Mouse (Mus musculus) midbrain, embryonic 16.5 days (tissue): ENCODE results near the gene Rex1bd. TPM values are rescaled to one million over a fixed set of nuclear protein-coding genes. Genes with fewer than 3 reads are reported as not detected.
"Not testable (repeated sequence)": the region's sequence is repeated elsewhere in the genome, so short reads cannot be mapped to it uniquely, and the experiment has no call there.

ENCODE experiments used
- ATAC-seq: fragments of 200-750 bp; cut with Nextera tagmentation; 2 replicates; pipeline ENCODE4 v1.8.0; 2017; ENCODE audit warnings: moderate TSS enrichment
- H3K27ac ChIP-seq: fragments of 300-500 bp; sonication (generic); 2 replicates; pipeline ENCODE4 v1.5.1; 2014; ENCODE audit warnings: mild to moderate bottlenecking, low read length, mixed read lengths
- H3K27me3 ChIP-seq: fragments of 300-500 bp; sonication (generic); 2 replicates; pipeline ENCODE4 v1.6.1; 2014; ENCODE audit warnings: low read depth, low read length, mixed read lengths; ENCODE audit not compliant: control insufficient read depth, insufficient read depth
- H3K36me3 ChIP-seq: fragments of 300-500 bp; sonication (generic); 2 replicates; pipeline ENCODE4 v1.6.1; 2014; ENCODE audit warnings: mild to moderate bottlenecking, low read length, moderate library complexity, mixed read lengths; ENCODE audit not compliant: control insufficient read depth, insufficient read depth
- H3K4me1 ChIP-seq: fragments of 300-500 bp; sonication (generic); 2 replicates; pipeline ENCODE4 v1.6.1; 2014; ENCODE audit warnings: mild to moderate bottlenecking, low read length, mixed read lengths; ENCODE audit not compliant: control insufficient read depth, insufficient read depth
- H3K4me2 ChIP-seq: fragments of 300-500 bp; sonication (generic); 2 replicates; pipeline ENCODE4 v1.6.1; 2014; ENCODE audit warnings: mild to moderate bottlenecking, low read length, mixed read lengths
- H3K4me3 ChIP-seq: fragments of 300-500 bp; sonication (generic); 2 replicates; pipeline ENCODE4 v1.5.1; 2014; ENCODE audit warnings: low read depth, mild to moderate bottlenecking, low read length, moderate library complexity, mixed read lengths
- H3K9ac ChIP-seq: fragments of 300-500 bp; sonication (generic); 2 replicates; pipeline ENCODE4 v1.6.1; 2014; ENCODE audit warnings: low read depth, low read length, mixed read lengths
- H3K9me3 ChIP-seq: fragments of 300-500 bp; sonication (generic); replicated peaks from 2 replicates; pipeline ENCODE4 v1.6.1; 2014; ENCODE audit warnings: mild to moderate bottlenecking, low read length, mixed read lengths; ENCODE audit not compliant: control insufficient read depth, poor library complexity, severe bottlenecking
- WGBS: fragments of 180-500 bp; shearing (Covaris S2); extraction: QIAGEN DNeasy Blood & Tissue Kit; methylation state at CpG from one replicate; pipeline ENCODE4 v1.1.7; 2014; 5-methylcytosine and 5-hydroxymethylcytosine counted together
- polyA plus RNA-seq: library from polyadenylated mRNA; unstranded; fragments of >200 nt; fragmentation: Nextera tagmentation; extraction: Ambion mirVana; gene quantifications from 2 replicates; pipeline ENCODE4 v1.2.1, GENCODE M21; 2015

Gene Rex1bd
- polyA plus RNA-seq, 1 experiment from 2014 or later, result 185 TPM

DNA sequence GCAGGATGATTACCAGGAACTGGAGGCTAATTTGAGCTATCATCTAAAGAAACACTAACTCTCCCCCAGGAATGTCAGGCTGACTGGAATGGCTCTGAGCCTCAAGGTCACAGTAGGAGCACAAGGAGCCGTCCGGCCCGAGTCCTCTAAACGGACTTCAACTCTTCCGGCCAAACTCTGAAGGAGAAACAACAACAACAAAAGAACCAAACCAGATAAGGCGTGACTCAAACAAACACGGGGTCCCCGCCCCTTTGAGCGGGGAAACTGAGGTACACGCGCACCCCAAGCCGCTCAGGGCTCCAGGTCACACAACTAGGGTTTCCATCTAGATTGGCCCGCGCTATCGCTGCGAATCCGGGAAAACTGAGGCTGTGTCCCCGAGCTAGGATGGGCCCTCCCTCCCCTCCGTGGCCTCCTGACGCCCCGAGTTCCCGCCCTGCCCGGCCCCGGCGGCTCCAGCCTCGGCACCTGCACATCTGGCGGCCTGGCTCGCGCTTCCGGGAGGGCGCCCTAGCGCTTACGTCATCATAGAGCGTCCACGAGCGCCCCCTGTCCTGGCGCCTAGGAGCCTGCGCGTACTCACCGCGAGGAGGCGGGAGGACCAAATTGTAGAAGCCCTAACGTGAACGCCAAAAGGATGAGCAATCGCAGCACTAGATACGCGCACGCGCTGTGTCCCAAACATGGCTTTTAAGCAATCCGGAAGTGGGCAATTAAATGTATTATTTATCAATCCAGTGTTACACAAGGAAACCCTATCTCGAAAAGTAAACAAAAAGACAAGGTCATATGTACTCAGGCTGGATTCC is 16.2 kb upstream of the Rex1bd start:
- H3K4me2 ChIP-seq, result peak overlapping the region; percentile 85
- H3K27me3 ChIP-seq, result no peaks in the 10 kb centered on the region
- H3K36me3 ChIP-seq, result 0 out of 2 replicates have a peak, but pooled peaks cover 3% of the 10 kb centered on the region
- no peaks in the 10 kb centered on the region for H3K9me3 ChIP-seq
- WGBS, result under 1% methylated on average over 48 of the region's 51 CpGs
- peaks cover 10% of the 10 kb centered on the region for H3K4me1 ChIP-seq
- peak overlapping the region; percentile 90 for H3K9ac ChIP-seq
- H3K4me3 ChIP-seq, result peak overlapping the region; percentile 74
- H3K27ac ChIP-seq, result peak overlapping the region; percentile 87
- ATAC-seq, result peak; percentile 88

DNA sequence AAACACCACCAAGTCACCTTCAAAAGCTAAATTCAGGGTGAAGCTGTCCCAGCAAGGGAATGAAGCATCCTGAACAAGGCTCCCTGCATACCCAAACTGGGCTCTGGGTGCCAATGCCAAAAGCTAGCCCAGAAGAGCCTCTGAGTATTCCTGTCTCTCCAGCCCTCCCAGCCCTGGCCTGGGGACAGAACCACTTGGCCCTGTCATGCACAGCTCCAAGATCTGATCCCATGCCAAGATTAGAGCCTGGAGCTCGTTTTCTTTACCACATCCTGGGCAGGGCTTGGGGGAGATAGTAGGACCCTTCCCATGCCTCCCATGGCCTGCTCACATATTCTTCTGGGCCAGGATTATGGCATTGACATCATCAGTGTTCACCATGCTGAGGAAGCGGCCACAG is 13.1 kb upstream of the Rex1bd start:
- Histone ChIP-seq H3K27ac (no peak overlapping the region), H3K4me1 (peaks cover 6% of the 10 kb centered on the region), H3K36me3 (0 out of 2 replicates have a peak, but pooled peaks cover 6% of the 10 kb centered on the region), H3K4me2 (no peak overlapping the region), H3K9me3 (no peaks in the 10 kb centered on the region), H3K27me3 (no peaks in the 10 kb centered on the region), H3K9ac (no peak overlapping the region), H3K4me3 (no peak overlapping the region)
- WGBS, result 58% methylated on average over 2 of the region's 2 CpGs
- ATAC-seq, result no peak

DNA sequence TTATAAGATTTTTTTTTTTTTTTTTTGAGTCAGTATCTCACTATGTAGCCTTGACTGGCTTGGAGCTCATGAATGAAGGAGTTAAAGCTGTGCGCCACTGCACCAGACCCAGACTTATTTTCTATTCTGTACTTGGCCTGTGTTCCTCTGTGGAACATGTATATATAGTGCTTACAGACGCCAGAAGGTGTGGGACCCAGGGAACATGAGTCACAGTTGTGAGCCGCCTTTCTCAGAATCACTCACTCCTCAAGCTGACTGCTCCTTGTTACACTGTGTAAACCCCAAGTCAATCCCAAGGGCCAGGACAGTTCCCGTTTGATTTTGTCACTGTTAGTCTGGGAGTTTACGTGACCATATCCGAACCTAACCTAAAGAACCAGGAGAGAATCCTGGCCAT is 12.5 kb upstream of the Rex1bd start:
- no peak for ATAC-seq
- Histone ChIP-seq H3K4me3 (no peak overlapping the region), H3K27ac (no peak overlapping the region), H3K9me3 (no peaks in the 10 kb centered on the region), H3K36me3 (peaks cover 8% of the 10 kb centered on the region; the same call in 1 of the 2 replicates), H3K9ac (no peak overlapping the region), H3K4me1 (peaks cover 6% of the 10 kb centered on the region), H3K4me2 (no peak overlapping the region), H3K27me3 (no peaks in the 10 kb centered on the region)
- 93% methylated on average over 6 of the region's 6 CpGs for WGBS

DNA sequence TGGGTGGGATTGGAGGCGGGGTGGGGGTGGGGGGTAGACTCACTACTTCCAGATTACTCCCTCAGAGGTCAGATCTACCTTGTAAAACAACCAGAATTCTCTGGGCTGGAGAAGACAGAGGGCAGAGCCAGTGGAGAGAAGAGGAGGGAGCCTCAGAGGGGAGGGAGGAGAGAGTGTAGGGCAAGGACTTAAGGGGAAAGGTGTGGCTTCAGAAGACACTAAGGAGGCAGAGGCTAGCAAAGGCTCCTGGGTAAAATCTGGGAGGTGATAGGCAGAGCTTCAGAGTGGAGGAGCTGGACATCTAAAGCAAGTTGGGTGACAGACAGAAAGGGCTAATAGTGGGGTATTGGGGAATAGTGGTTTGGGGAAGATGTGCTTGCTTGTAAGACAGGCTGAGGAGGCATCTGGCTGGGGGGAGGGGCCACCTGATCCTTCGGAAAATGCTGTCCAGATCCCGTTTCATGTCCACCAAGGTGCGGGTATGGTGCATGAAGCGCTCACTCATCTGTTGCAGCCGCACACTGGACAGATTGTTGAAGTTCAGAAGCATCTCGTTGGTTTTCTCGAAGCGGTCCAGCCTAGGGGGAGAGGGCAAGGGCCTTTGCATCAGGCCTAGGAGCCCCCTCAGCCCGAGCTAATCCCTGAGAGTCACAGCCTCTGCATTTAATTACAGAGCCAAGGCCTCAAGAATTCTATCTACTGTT is 11.5 kb upstream of the Rex1bd start:
- Histone ChIP-seq H3K4me3 (no peak overlapping the region), H3K4me2 (no peak overlapping the region), H3K9ac (no peak overlapping the region), H3K36me3 (peaks cover 8% of the 10 kb centered on the region; the same call in 1 of the 2 replicates), H3K27ac (no peak overlapping the region), H3K27me3 (no peaks in the 10 kb centered on the region), H3K4me1 (peaks cover 6% of the 10 kb centered on the region), H3K9me3 (no peaks in the 10 kb centered on the region)
- WGBS, result 79% methylated on average over 10 of the region's 10 CpGs
- ATAC-seq, result no peak

DNA sequence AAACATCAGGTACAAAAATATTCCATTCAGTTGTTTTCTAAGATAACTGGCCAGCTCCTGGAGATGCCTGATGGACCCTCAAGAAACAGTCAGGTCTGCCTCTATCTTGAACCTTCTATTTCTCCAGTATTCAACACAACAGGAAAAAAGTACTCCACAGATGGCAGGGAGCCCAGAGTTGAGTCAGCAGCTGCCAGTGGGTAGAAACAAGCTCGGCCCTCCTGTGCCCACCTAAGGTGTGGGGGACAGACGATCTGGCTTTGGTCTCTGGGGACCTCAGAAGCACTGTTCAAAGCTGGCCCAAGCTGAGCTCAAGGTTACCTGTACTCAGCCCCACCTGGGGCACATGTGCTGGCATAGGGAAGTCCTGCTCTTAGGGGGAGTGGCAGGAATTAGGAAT is 6.9 kb upstream of the Rex1bd start:
- H3K9ac ChIP-seq, result no peak overlapping the region
- H3K4me1 ChIP-seq, result peaks cover 16% of the 10 kb centered on the region
- no peak for ATAC-seq
- H3K4me2 ChIP-seq, result no peak overlapping the region
- H3K27ac ChIP-seq, result no peak overlapping the region
- peaks cover 6% of the 10 kb centered on the region; the same call in 1 of the 2 replicates for H3K36me3 ChIP-seq
- no peaks in the 10 kb centered on the region for H3K9me3 ChIP-seq
- no peak overlapping the region for H3K4me3 ChIP-seq
- H3K27me3 ChIP-seq, result no peaks in the 10 kb centered on the region
- WGBS, result 70% methylated on average over 2 of the region's 2 CpGs

DNA sequence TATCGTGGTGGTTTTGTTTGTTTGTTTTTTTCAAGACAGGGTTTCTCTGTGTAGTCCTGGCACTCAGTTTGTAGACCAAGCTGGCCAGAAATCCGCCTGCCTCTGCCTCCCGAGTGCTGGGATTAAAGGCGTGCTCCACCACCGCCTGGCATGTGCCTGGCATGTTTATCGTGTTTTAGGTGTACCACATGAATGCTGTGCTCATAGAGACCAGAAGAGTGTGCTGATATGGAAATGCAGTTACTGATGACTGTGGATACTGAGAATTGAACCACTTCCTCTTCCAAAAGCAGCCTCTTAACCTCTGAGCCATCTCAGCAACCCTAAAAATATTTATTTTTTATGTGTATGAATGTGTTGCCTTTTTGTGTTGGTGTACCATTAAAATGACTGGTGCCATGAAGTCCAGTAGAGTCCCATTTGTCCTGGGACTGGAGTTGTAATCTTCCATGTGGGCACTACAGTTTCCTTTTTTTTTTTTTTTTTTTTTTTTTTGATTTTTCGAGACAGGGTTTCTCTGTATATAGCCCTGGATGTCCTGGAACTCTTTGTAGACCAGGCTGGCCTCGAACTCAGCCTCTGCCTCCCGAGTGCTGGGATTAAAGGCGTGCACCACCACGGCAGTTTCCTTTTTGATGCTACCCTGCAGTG is 5.8 kb upstream of the Rex1bd start:
- Histone ChIP-seq H3K36me3 (peaks cover 13% of the 10 kb centered on the region), H3K4me2 (no peak overlapping the region), H3K4me1 (peaks cover 17% of the 10 kb centered on the region), H3K9me3 (no peaks in the 10 kb centered on the region), H3K4me3 (no peak overlapping the region), H3K9ac (no peak overlapping the region), H3K27ac (no peak overlapping the region), H3K27me3 (no peaks in the 10 kb centered on the region)
- 96% methylated on average over 11 of the region's 11 CpGs for WGBS
- no peak for ATAC-seq

DNA sequence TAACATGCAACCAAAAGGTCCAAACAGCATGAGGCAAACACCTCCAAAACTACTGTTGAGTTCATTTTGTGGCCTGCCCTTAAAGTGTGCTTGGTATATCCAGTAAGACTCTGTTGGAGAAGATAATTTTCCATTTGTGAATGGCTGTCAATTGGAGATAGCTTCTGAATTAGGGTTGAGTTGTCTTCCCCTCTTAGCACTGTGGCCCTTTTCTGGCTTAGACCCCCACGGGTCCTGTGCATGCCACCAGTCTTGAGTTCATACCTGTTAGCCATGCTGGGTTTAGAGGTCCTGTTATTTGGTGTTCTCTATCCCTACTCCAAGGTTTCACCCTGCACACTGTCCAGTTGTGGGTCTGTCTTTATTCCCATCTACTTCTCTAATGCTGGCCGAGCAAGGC is 5.2 kb upstream of the Rex1bd start:
- Histone ChIP-seq H3K27me3 (no peaks in the 10 kb centered on the region), H3K4me1 (peaks cover 17% of the 10 kb centered on the region), H3K27ac (no peak overlapping the region), H3K4me3 (no peak overlapping the region), H3K4me2 (no peak overlapping the region), H3K9me3 (no peaks in the 10 kb centered on the region), H3K36me3 (peaks cover 14% of the 10 kb centered on the region), H3K9ac (no peak overlapping the region)
- no peak for ATAC-seq
- 95% methylated on average over 2 of the region's 2 CpGs for WGBS

DNA sequence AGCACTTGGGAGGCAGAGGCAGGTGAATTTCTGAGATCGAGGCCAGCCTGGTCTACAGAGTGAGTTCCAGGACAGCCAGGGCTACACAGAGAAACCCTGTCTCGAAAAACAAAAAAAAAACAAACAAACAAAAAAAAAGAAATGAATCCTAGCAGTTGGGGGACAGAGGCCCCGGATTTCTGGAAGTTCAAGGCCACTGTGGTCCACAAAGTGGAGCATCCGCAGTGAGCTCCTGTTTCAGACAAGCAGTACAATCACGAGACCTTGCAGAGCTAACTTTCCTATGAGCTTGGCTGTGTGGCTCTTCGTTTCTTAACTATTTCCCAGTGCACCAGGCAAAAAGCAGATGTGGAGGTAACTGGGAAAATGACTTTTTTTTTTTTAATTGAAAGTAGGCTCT is 4.6 kb upstream of the Rex1bd start:
- ATAC-seq, result not testable (repeated sequence)
- peaks cover 17% of the 10 kb centered on the region for H3K4me1 ChIP-seq

More for the DNA sequence above, 4.6 kb upstream of the Rex1bd start:
- Histone ChIP-seq H3K27ac (peak overlapping the region; percentile 93; the same call in 1 of the 2 replicates), H3K36me3 (peaks cover 14% of the 10 kb centered on the region), H3K4me3 (peak overlapping the region; percentile 95), H3K4me2 (peak overlapping the region; percentile 100)
- 88% methylated on average over 6 of the region's 6 CpGs for WGBS
- not testable (repeated sequence) for H3K27me3 ChIP-seq, H3K9ac ChIP-seq, H3K9me3 ChIP-seq
